Mouse (Mus musculus): ENCODE data around the gene Slc35b4. TPM values are rescaled to one million over a fixed set of nuclear protein-coding genes. Genes with fewer than 3 reads are reported as not detected.

Gene Slc35b4
- polyA plus RNA-seq, 1 experiment from 2014 or later, result 42.9 TPM

DNA sequence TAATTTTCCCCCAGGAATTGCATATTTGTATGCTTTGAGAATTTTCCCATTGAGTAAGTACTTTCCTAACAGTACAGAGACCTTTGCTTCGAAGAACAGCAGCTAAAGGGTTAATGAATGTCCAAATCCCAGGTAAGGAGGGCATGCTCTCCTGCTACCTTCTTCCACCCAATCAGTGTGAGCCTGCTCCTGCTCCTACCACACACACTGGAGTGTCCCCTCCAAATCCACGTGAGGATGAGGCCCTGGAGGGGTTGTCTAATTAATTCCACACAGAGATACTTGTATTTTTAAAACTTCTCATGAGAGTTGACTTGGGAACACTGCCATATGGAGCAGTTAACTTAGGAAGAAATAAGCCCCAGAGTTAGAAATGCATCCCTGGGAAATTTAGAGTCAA, 14.3 kb downstream of the Slc35b4 start:
- WGBS, result 88% methylated on average over 2 of the region's 2 CpGs
- H3K36me3 ChIP-seq, result peaks cover 77% of the 10 kb centered on the region

DNA sequence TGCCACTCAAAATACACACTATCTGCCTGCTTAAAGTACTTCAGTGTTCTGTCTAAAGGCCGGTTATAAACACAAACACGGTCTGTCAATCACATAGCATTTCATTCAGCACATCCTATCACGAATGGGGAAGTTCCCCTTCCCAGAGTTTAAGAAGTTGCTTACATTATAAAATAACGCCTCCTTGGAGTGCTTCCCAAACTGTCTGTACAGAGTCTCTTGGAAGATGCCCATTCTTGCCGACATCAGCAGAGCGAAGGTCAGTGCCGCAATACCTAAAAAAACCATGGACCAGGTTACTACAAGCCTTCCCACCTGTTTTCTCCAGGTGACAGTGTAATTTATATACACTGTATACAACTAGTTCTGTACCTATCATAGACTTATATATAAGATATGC, 15.4 kb downstream of the Slc35b4 start:
- Histone ChIP-seq H3K4me3 (no peak overlapping the region), H3K27me3 (no peaks in the 10 kb centered on the region), H3K4me1 (peaks cover 8% of the 10 kb centered on the region), H3K4me2 (replicated peaks) (no peak overlapping the region), H3K9ac (no peak overlapping the region), H3K36me3 (peaks cover 79% of the 10 kb centered on the region), H3K27ac (no peak overlapping the region), H3K9me3 (replicated peaks) (no peaks in the 10 kb centered on the region)
- ATAC-seq (ENCODE audit: low FRiP score), result no peak
- WGBS, result 93% methylated on average over 7 of the region's 7 CpGs

More for the DNA sequence above, 14.3 kb downstream of the Slc35b4 start:
- H3K27me3 ChIP-seq, result no peaks in the 10 kb centered on the region
- no peak overlapping the region for H3K4me3 ChIP-seq
- no peaks in the 10 kb centered on the region for H3K9me3 ChIP-seq (replicated peaks)
- H3K27ac ChIP-seq, result no peak overlapping the region
- H3K4me1 ChIP-seq, result no peaks in the 10 kb centered on the region
- H3K4me2 ChIP-seq (replicated peaks), result no peak overlapping the region
- no peak overlapping the region for H3K9ac ChIP-seq
- no peak for ATAC-seq (ENCODE audit: low FRiP score)

DNA sequence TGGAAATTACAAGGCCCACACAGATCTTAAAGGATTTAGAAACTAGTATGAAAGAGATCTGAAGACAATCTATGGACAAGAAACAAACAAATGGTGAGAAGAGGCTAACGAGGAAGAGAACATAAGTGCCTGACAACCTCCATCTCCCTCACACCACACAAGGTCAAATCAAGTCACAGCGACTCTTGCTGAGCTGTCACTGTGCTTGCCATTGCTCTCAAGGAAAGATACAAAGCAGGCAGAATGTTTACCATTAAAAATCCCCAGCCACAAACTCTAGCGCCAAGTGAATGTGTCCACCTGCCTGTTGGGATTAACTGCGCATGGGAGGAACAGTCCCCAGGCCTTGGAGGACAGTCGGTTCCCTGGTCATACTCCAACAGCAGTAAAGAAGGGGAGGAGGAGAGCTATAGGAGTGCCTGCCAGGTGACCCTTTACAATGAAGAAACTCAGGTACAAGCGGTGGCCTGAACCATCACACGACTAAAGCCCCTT, 16.0 kb downstream of the Slc35b4 start:
- no peaks in the 10 kb centered on the region for H3K27me3 ChIP-seq
- no peaks in the 10 kb centered on the region for H3K9me3 ChIP-seq (replicated peaks)
- no peak for ATAC-seq (ENCODE audit: low FRiP score)
- H3K4me3 ChIP-seq, result no peak overlapping the region
- H3K36me3 ChIP-seq, result peaks cover 72% of the 10 kb centered on the region
- no peak overlapping the region for H3K4me2 ChIP-seq (replicated peaks)
- 95% methylated on average over 7 of the region's 7 CpGs for WGBS
- H3K9ac ChIP-seq, result no peak overlapping the region
- H3K4me1 ChIP-seq, result peaks cover 8% of the 10 kb centered on the region
- no peak overlapping the region for H3K27ac ChIP-seq

DNA sequence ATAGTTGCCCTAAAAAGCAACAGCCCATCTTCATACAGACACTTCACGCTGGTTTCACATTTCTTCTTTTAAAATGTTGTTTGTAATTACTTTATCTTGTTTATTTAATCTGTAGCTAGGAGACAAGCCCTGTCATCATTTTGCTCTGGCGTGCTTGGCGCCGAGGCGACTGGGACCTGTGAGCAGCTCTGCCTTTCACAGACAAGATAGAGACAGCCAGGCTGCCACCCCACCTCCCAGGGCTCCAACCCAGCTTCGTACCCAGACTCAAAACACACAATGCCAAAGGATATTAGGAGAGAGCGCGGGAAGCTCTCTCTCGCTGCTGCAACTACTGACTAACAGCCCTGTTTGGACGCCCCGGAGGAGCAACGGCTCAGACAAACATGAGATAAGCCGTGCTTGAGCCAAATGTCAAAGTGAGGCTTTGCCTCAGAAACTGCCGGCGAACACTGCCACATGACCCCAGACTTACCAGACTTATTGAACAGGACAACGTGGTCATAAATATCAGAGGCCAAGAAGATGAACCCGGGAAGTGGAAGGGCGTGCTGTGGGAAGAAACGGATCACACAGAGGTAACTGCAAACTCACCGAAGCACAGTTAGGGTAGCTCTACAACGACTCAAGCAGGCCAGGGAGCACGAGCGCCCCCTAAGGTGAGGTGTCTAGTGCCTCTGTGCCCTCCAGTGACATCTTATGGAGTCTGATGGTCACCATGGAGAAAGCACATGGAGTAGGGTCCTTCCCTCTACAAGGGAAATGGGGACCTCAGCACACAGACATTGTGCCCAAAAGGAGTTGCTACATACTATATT, 16.7 kb downstream of the Slc35b4 start:
- peaks cover 8% of the 10 kb centered on the region for H3K4me1 ChIP-seq
- WGBS, result 91% methylated on average over 23 of the region's 23 CpGs
- peaks cover 66% of the 10 kb centered on the region for H3K36me3 ChIP-seq
- no peaks in the 10 kb centered on the region for H3K27me3 ChIP-seq
- H3K4me3 ChIP-seq, result no peak overlapping the region
- no peak for ATAC-seq (ENCODE audit: low FRiP score)
- H3K9ac ChIP-seq, result no peak overlapping the region
- H3K9me3 ChIP-seq (replicated peaks), result no peaks in the 10 kb centered on the region
- H3K27ac ChIP-seq, result no peak overlapping the region
- no peak overlapping the region for H3K4me2 ChIP-seq (replicated peaks)

DNA sequence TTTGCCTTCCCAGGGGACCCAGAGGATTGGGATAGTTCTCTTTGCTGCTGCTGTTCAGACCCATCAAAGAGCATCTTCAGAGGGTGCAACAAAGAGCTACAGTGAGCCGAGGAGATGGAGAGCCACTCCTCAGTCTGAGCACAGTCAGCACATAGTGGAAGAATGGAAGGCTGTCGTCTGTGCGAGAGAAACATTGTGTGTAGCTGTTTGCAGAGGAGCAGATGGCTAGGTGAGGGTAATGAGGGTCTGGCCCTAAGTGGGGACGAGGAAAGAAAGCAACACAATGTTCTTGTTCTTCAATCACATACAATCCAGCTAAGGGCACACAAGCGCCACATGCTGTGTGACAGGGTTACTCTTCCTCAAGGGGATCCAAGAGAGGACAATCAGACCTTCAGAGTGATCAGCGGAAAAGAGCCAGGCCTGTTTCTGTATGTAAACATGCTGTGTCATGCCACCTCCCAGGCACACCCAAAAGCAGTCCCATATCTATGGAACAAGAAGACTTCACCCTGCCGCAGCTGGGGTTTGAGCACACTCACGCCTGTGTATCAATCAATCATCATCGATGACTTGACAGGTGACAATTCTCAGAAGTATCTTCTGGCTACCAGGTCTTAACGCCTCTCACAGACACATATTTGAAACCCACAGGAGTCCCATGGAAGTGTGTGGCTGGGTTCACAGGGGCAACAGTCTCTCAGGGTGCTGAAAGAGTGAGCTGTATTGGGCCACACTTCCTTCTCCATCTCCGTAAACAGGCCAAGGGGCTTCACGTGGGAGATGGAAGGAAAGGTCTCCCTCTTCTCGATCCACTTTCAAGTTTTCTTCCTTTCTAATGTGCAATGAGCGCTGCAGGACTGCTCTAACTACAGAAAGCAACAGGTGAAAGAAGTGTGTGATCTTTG, 19.8 kb downstream of the Slc35b4 start:
- Histone ChIP-seq H3K27me3 (no peaks in the 10 kb centered on the region), H3K4me3 (no peak overlapping the region), H3K9ac (no peak overlapping the region), H3K9me3 (replicated peaks) (no peaks in the 10 kb centered on the region), H3K4me2 (replicated peaks) (no peak overlapping the region), H3K4me1 (peaks cover 25% of the 10 kb centered on the region), H3K27ac (peak overlapping the region; percentile 12; the same call in 1 of the 2 replicates), H3K36me3 (peaks cover 50% of the 10 kb centered on the region)
- 82% methylated on average over 14 of the region's 14 CpGs for WGBS
- ATAC-seq (ENCODE audit: low FRiP score), result no peak

DNA sequence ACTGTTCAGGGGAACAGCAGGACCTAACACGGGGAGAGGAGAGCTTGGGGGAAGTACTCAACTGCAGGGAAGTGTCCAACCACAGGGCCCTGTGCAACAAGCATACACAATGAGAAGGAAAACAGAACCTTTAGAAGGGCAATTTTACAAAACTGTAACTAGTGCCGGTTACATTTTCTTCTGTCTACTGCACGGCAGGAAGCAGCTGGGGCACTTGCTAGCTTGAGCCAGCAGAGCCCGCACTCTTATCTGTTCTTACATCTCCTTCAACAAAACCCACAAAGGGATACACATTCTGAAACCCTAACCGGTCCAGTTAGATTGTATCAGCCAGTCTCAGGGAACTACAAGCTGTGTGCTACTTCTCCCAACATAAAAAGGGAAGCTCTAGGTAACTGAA, 20.9 kb downstream of the Slc35b4 start:
- Histone ChIP-seq H3K27me3 (no peaks in the 10 kb centered on the region), H3K27ac (no peak overlapping the region), H3K4me1 (peaks cover 25% of the 10 kb centered on the region), H3K4me3 (no peak overlapping the region), H3K36me3 (peaks cover 42% of the 10 kb centered on the region), H3K4me2 (replicated peaks) (no peak overlapping the region), H3K9me3 (replicated peaks) (no peaks in the 10 kb centered on the region), H3K9ac (no peak overlapping the region)
- ATAC-seq (ENCODE audit: low FRiP score), result no peak
- WGBS, result 82% methylated on average over 5 of the region's 5 CpGs

DNA sequence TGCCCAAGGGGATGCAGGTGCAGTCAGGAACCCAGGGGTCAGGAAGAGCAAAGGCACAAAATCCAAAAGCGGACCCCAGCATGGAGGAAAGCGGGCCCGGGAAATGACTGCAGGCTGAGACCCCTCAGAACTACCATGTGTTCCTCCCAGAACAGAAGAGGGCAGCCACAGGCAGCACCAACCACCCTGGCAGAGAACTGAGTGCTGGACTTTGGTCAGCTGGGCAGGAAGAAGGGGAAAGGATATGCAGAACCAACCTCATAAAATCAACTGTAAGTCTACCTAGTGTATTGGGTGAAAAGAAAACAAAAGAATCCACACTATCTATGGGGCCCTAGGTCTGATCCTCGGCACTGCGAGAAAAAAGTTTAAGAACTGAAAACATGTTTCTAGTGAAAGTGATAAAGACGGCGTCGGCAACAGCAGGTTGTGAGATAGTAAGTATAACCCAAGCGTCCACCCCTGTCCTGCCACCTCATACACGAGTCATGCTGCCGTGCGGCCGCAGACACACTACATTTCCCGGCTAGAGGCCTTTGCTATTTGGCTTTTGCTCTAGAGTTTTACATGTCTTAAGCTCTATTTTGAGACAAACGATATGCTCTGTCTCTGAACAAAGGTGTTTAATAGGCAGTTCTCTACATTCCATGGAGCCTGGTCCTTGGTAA, 21.6 kb downstream of the Slc35b4 start:
- peaks cover 25% of the 10 kb centered on the region for H3K4me1 ChIP-seq
- H3K9me3 ChIP-seq (replicated peaks), result no peaks in the 10 kb centered on the region
- ATAC-seq (ENCODE audit: low FRiP score), result no peak
- peaks cover 34% of the 10 kb centered on the region for H3K36me3 ChIP-seq
- H3K9ac ChIP-seq, result no peak overlapping the region
- H3K27ac ChIP-seq, result no peak overlapping the region
- no peaks in the 10 kb centered on the region for H3K27me3 ChIP-seq
- 94% methylated on average over 15 of the region's 15 CpGs for WGBS
- H3K4me3 ChIP-seq, result no peak overlapping the region
- no peak overlapping the region for H3K4me2 ChIP-seq (replicated peaks)

DNA sequence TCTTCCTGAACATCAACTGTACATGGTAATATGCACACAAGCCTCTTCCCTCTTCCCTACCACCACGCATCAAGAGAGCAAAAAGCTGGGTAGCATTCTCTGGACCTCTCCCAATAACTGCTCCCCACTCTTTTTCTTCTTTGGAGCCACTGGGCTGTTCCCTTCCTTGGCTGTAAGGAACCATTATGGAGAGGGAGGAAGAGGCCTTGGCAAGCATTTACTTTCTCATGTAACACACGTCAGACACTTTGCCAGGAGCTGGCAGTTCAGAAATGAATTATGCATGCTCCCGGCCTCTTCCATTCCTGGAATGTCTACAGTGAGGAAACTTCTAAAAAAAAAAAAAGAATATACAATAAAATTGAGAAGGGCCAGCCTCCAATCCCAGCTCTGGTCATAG, 22.7 kb downstream of the Slc35b4 start:
- H3K27ac ChIP-seq, result peak overlapping the region; percentile 75
- ATAC-seq (ENCODE audit: low FRiP score), result no peak

DNA sequence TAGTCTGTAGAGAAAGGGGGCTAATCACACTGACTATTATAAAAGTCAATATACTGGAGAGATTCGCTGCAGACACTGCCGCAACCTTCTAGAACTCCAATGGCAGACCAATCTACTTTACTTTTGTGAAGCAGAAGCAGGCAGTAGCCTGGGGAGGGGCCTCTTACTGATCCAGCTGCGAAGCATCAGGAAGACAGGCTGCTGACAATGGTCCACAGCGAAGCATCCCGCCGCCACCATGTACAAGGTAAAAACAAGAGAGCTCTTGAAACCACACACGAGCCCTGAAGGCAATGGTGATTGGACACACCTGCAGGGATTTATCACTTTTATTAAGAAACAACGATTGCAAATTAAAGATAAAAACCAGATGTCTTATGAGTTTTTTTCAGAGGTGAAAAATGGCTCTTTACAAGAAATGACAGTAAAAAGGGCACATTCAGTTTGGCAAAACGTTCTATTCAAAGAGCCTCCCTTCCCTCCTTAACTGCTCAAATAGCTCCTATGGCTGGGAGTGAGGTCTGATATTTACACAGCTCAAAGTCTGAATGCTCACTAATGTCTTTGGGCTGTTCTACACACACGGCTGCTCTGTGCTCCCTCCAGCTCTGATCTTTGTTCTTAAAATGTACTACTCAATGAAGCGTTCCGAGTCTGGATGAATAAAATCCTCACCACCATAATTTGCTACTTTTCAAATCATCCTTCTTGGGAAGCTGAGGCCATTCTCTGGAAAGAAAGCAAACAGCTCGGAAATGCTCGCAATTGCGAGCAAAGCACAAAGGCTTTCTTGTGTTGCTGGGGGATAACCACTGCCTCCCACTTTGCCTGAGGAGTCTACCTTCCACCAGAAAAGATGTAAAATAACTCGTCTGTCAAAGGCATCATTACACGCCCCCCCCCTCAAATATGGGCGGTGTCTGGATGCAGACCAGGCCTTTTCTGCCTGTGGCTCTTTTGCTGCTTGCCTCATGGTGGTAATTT, 23.6 kb downstream of the Slc35b4 start:
- ATAC-seq (ENCODE audit: low FRiP score), result no peak
- Histone ChIP-seq H3K36me3 (peaks cover 16% of the 10 kb centered on the region), H3K9ac (no peak overlapping the region), H3K4me2 (replicated peaks) (no peak overlapping the region), H3K27ac (peak overlapping the region; percentile 75), H3K4me3 (no peak overlapping the region), H3K9me3 (replicated peaks) (no peaks in the 10 kb centered on the region), H3K27me3 (no peaks in the 10 kb centered on the region), H3K4me1 (peaks cover 25% of the 10 kb centered on the region)
- 65% methylated on average over 18 of the region's 18 CpGs for WGBS

More for the DNA sequence above, 22.7 kb downstream of the Slc35b4 start:
- Histone ChIP-seq H3K4me3 (no peak overlapping the region), H3K27me3 (no peaks in the 10 kb centered on the region), H3K4me1 (peaks cover 25% of the 10 kb centered on the region), H3K4me2 (replicated peaks) (no peak overlapping the region), H3K9me3 (replicated peaks) (no peaks in the 10 kb centered on the region), H3K36me3 (peaks cover 23% of the 10 kb centered on the region), H3K9ac (no peak overlapping the region)
- WGBS, result 48% methylated on average over 3 of the region's 3 CpGs

DNA sequence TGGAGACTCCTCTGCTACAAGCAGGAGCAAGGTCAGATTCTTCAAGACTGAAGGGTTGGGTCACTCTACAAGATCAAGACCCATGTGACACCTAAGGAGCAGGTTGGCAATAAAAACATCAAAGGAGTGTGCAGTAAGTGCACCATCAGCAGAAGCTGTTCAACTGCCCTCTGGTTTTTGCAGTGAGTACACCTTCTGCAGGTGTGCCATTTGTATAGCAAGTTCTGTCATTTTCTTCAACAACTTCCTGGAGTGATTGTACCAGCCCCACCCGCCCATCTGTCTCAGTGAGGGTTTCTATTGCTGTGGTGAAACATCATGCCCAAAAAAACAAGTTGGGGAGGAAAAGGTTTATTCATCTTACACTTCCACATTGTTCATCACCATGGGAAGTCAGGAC, 27.1 kb downstream of the Slc35b4 start:
- Histone ChIP-seq H3K4me1 (peaks cover 14% of the 10 kb centered on the region), H3K4me2 (replicated peaks) (no peak overlapping the region), H3K4me3 (no peak overlapping the region), H3K9me3 (replicated peaks) (0 out of 2 replicates have a peak, but pooled peaks cover 3% of the 10 kb centered on the region), H3K36me3 (no peaks in the 10 kb centered on the region), H3K9ac (no peak overlapping the region), H3K27ac (no peak overlapping the region), H3K27me3 (no peaks in the 10 kb centered on the region)
- no peak for ATAC-seq (ENCODE audit: low FRiP score)
- 84% methylated on average over 1 of the region's 1 CpGs for WGBS

DNA sequence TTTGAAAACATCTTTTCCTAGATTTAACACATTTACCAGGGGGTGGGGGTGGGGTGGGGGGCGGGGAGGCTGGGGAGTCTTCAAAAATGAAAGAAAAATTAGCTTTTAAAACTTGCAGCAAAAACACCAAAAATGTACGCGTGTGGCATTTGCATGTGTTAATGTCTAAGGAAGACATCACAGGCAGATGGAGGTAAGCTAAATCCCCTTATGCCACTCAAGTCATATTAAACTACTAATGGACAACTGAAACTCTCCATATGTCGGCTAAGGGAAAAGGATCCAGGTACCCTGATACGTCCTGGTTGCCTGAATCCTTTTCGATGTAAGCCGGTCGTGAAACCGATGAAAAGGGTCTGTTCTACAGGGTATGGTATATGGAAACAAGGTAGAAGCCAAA, 27.8 kb downstream of the Slc35b4 start:
- H3K36me3 ChIP-seq, result no peaks in the 10 kb centered on the region
- WGBS, result 82% methylated on average over 9 of the region's 9 CpGs

More for the DNA sequence above, 27.8 kb downstream of the Slc35b4 start:
- no peak overlapping the region for H3K9ac ChIP-seq
- ATAC-seq (ENCODE audit: low FRiP score), result no peak
- H3K4me3 ChIP-seq, result no peak overlapping the region
- no peak overlapping the region for H3K27ac ChIP-seq
- peaks cover 8% of the 10 kb centered on the region for H3K4me1 ChIP-seq
- H3K27me3 ChIP-seq, result no peaks in the 10 kb centered on the region
- 0 out of 2 replicates have a peak, but pooled peaks cover 3% of the 10 kb centered on the region for H3K9me3 ChIP-seq (replicated peaks)
- H3K4me2 ChIP-seq (replicated peaks), result no peak overlapping the region
